Mouse (Mus musculus) layer of hippocampus, postnatal 14 days (tissue): ENCODE results near the gene Hck. TPM values are rescaled to one million over a fixed set of nuclear protein-coding genes. Genes with fewer than 3 reads are reported as not detected.
A peak's percentile ranks its signal among the peaks of the same experiment; 100 is the strongest.

Experiments
- DNase-seq, 2 experiments: peaks; one replicate each; pipeline ENCODE4 v3.0.0; 2021 to 2022; ENCODE audit warnings: low spot score in 2 of 2, mixed read lengths in 1 of 2
- total RNA-seq, 2 experiments: library from RNA; stranded (reverse); gene quantifications; 2 replicates each; pipeline ENCODE4 v1.2.3; 2021

Gene Hck
- total RNA-seq, 2 experiments from 2014 or later = 2.2 to 2.4 TPM

- no peak for DNase-seq
Measured at GRCm38 (mm10) chr2:153149742-153150141, 41.5 kb downstream of the Hck start.

- no peak for DNase-seq
Measured at GRCm38 (mm10) chr2:153151026-153151425, 42.8 kb downstream of the Hck start.

- no peak for DNase-seq
Measured at GRCm38 (mm10) chr2:153151926-153152665, 43.8 kb downstream of the Hck start.

- no peak for DNase-seq
Measured at GRCm38 (mm10) chr2:153153033-153153450, 44.8 kb downstream of the Hck start.

- no peak for DNase-seq
Measured at GRCm38 (mm10) chr2:153157270-153157669, 49.0 kb downstream of the Hck start.

- no peak for DNase-seq
Measured at GRCm38 (mm10) chr2:153160133-153160532, 51.9 kb downstream of the Hck start.

- peak; percentile 95 to 98 for DNase-seq
Measured at GRCm38 (mm10) chr2:153160844-153161683, 52.8 kb downstream of the Hck start, which contains the start of gene Tm9sf4. Gene Tm9sf4 (plus strand): TSS chr2:153161303.

GRCm38 (mm10) chr2:153161684-153162080 lies 53.4 kb downstream of the Hck start:
- no peak for DNase-seq

- DNase-seq = no peak
Measured at GRCm38 (mm10) chr2:153167136-153167535, 58.9 kb downstream of the Hck start.

- no peak for DNase-seq
Measured at GRCm38 (mm10) chr2:153168134-153168820, 60.0 kb downstream of the Hck start.

- no peak for DNase-seq
Measured at GRCm38 (mm10) chr2:153170490-153171224, 62.4 kb downstream of the Hck start.

- DNase-seq = no peak
Measured at GRCm38 (mm10) chr2:153171966-153172365, 63.7 kb downstream of the Hck start.

- no peak for DNase-seq
Measured at GRCm38 (mm10) chr2:153175995-153176570, 67.8 kb downstream of the Hck start.

GRCm38 (mm10) chr2:153177188-153177587 lies 68.9 kb downstream of the Hck start:
- DNase-seq = no peak

- DNase-seq = no peak
Measured at GRCm38 (mm10) chr2:153179126-153179860, 71.0 kb downstream of the Hck start.

GRCm38 (mm10) chr2:153179961-153180360 lies 71.7 kb downstream of the Hck start:
- no peak for DNase-seq

- peak; percentile 69 to 80 for DNase-seq
Measured at GRCm38 (mm10) chr2:153186176-153186591, 77.9 kb downstream of the Hck start.

- no peak for DNase-seq
Measured at GRCm38 (mm10) chr2:153187848-153188247, 79.6 kb downstream of the Hck start.

- no peak for DNase-seq
Measured at GRCm38 (mm10) chr2:153191242-153191641, 83.0 kb downstream of the Hck start.

GRCm38 (mm10) chr2:153194255-153194654 lies 86.0 kb downstream of the Hck start:
- no peak for DNase-seq
